Mouse (Mus musculus) small intestine, adult 2 months (tissue): Measurements from ENCODE around the gene Dact2.

Experiments
- CTCF ChIP-seq: fragments of 200-500 bp; IDR thresholded peaks from 2 replicates; pipeline ENCODE4 v1.5.1; 2012; ENCODE audit warnings: low read depth, mild to moderate bottlenecking, control low read depth, inconsistent platforms, low read length, moderate library complexity, mixed read lengths; ENCODE audit not compliant: insufficient replicate concordance, insufficient read length; ENCODE audit errors: extremely low read depth
- POLR2A ChIP-seq: fragments of 200-500 bp; IDR thresholded peaks from 2 replicates; pipeline ENCODE4 v1.6.1; 2012; ENCODE audit warnings: low read depth, mild to moderate bottlenecking, control low read depth, inconsistent platforms, low read length, moderate library complexity

DNA sequence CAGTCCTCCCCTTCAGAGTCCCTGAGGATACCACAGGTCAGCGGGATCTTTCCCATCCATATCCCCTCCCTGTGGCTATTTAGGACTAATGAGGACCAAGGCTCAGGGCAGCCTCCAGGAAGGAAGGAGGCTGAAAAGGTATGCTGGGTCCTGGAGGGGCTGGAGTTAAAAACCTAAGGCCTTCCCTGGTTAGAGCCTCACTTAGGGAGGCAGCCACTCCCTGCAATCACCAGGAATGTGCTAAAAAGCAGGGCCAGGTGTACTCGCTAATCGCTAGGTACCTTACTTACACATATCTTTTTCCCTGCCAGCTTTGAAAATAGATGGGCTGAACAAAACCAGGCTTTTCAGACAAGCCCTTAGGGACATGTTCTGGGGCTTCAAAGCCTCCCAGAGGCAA, 21.2 kb downstream of the Dact2 start:
- no peak for TF ChIP-seq POLR2A
- TF ChIP-seq CTCF = no peak
